In genomic region chr3:36643354-36643753, GRCm38 (mm10) we compare ENCODE assay signal across 18 mouse cellular contexts. TPM values are rescaled to one million over a fixed set of nuclear protein-coding genes. Genes with fewer than 3 reads are reported as not detected.
"Had no signal": no experiment of that assay in that cellular context is flagged by ENCODE, and none has a peak within 500 bp of the region (broad histone marks: within the 10 kb centered on the region; RNA-seq: fewer than 3 reads in every experiment).

No protein-coding gene starts in this region.

- H3K27me3 ChIP-seq: midbrain, embryonic 12.5 days; neural tube, embryonic 13.5 days; neural tube, embryonic 15.5 days had no signal

- ATAC-seq: midbrain, embryonic 16.5 days had no signal

- H3K4me3 ChIP-seq: midbrain, embryonic 10.5 days; midbrain, embryonic 12.5 days; myocyte; neural tube, embryonic 13.5 days; neural tube, embryonic 15.5 days had no signal

- H3K27ac ChIP-seq: midbrain, embryonic 10.5 days; midbrain, embryonic 12.5 days; neural tube, embryonic 13.5 days; neural tube, embryonic 15.5 days had no signal

- DNase-seq: lung, adult 18-20 months; lung, embryonic 14.5 days; lung, postnatal 10 days; lung, postnatal 4 days; midbrain, embryonic 14.5 days; retina, postnatal 1 day; spleen, adult 18-20 months; thymus, adult 18-20 months; thymus, postnatal 14 days; thymus, postnatal 36 days had no signal

RNA-seq across cellular contexts. Expression of gene Trpc3, which starts 46.6 kb away (rescaled TPM):
- total RNA-seq: megakaryocyte, adult 5-6 weeks; megakaryocyte-erythroid progenitor cell, adult 5-6 weeks had no signal
- polyA plus RNA-seq: myocyte had no signal
